Mouse (Mus musculus): Measurements from ENCODE around the gene Mbnl2.

Gene Mbnl2

GRCm38 (mm10) chr14:120276343-120277080, 1.0 kb downstream of the Mbnl2 start:
- DNase-seq, result no peak

DNA sequence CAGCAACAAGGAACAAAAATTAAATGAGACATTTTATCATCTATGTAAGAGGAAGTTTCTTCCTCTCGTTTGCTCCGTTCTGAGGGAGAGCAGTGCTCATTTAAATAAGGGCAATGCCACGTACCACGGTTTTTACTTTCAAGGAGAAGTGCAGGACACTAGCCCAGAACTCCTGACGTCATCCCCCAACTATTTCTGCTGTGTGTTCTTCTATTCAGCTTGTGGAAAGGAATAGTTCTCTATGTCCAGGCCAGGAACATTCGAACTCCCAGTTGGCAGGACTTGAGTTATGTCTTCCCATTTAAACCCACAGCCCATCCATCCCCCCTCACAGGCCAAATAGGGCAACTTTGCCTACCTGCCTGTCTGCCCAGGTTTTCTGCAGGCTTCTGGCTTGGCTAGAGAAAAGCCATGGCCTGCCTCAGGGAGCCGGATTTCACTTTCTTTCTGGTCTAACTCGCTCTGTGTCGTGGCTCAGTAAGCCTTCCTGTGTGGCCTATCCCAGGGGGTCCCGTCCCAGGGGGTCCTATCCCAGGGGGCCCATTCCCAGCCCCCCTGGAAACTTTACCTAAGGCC, 1.7 kb downstream of the Mbnl2 start:
- peak in 1 of 2 experiments; percentile 27 for DNase-seq

DNA sequence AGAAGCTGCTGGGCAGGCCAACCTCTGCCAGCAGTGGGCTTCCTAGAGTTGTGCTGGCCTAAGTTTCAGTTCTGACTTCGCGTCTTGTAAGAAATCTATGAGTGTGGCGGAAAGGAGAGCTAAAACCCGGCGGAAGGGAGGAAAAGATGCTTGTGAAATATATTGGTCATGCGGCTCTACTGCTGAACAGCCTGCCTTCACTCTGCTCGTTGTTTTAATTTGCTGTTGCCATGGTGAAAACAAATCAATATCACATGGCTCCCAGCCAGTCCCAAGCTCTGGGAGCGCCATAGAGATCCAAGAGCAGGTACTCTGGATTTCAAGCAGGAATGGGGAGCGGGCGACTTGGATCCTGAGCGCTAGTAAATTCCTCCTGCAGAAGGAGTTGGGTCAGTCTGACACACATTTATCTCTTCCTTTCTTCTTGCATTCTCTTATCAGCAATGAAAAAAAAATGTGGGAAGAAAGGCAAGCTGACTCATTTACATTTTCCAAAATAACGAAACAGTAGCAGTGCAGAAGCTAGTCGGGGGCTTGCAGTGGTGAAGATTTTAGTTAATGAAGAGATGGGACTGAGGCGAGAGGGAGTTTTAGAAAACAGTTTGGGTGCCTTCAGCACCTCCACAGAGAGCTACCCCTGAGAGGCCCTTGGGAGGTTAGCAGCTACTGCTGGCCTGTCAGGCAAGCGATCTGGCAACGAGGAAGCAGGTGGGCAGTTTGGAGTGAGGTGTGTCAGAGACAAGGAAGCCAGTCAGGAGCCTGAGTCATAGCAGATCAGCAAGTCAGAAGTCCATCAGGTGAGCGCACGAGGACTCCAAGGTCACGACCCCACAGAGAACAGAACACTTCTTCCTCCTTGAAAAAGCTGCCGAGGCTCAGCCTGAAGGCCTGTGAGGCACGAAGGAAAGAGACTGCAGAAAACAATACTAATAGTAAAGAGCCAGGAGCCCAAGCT, 3.1 kb downstream of the Mbnl2 start:
- no peak for DNase-seq

GRCm38 (mm10) chr14:120280136-120280535, 4.7 kb downstream of the Mbnl2 start:
- DNase-seq, result no peak

GRCm38 (mm10) chr14:120283787-120284186, 8.3 kb downstream of the Mbnl2 start:
- DNase-seq, result no peak

DNA sequence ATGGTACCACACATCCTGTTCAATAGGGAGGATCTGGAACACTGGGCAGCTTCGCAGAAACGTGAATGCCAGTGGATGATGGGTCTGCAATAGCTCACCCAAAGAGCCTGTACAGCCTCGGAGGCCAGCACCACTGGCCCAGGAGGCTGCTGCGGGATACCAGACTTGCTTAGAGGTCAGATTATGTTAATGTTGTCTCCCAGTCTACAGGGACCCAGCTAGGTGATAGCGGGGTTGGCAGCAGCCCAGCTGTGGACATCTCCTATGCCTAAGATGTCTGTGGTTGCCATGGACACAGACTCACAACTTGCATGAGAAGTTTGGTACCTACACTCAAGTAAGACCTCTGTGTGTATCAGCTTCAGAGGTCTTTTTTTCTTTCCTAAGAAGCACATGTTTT, 9.0 kb downstream of the Mbnl2 start:
- DNase-seq, result no peak

GRCm38 (mm10) chr14:120287121-120287986, 11.9 kb downstream of the Mbnl2 start:
- no peak for DNase-seq

GRCm38 (mm10) chr14:120287987-120288275, 12.5 kb downstream of the Mbnl2 start:
- DNase-seq, result no peak

DNA sequence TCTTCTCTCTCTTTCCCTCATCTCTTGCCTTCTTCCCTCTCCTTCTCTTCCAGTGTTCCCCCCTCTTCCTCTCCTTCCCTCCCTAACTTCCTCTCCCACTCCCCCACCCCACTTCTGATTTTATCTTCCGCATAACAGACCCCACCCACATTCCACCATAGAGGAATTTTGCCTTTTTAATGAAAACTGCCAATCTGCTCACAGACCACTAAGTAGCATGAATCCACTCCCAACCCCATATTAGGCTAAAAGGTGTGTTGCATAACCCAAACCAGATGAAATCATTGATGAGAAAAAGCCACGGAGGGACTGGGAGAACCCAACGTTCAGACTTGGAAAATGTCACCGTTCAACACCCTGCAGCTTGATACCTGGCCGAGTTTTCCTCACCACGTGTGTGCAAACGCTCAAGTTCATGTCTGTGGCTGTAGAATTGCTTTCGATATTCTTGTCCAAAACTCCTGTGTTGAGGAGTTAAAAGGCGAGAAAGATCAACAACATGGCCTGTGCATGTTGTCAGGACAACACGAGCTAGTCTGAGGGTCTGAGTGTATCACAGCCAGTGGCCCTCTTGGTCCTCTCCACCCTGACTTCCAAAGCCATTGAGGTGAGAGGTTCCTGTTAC, 13.0 kb downstream of the Mbnl2 start:
- no peak for DNase-seq

- no peak for DNase-seq
These were observed 13.6 kb downstream of the Mbnl2 start for GRCm38 (mm10) chr14:120289065-120289464.

- no peak for DNase-seq
These were observed 14.1 kb downstream of the Mbnl2 start for GRCm38 (mm10) chr14:120289528-120289927.

- DNase-seq, result no peak
These were observed 15.8 kb downstream of the Mbnl2 start for GRCm38 (mm10) chr14:120291226-120291757.

GRCm38 (mm10) chr14:120292133-120292532, 16.7 kb downstream of the Mbnl2 start:
- DNase-seq, result no peak

- no peak for DNase-seq
These were observed 17.2 kb downstream of the Mbnl2 start for GRCm38 (mm10) chr14:120292617-120293195.

DNA sequence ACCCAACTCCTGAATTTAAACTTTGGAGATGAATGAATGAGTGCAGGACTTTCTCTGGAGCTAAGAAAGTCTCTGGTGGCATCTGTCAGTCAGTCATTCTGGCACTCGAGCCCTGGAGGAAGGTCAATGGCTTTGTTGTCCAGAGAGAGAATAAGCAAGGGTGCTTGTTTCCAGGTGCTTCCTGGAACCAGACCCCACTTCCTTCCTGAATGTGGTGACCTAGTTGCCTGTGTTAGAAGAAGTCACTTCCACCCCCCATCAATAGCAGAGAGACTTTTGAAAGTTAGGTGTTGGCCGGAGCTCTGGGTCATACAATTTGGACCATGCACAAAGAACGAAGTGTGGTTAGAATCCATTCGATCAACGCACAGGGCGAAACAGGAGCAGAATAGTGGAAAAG, 19.0 kb downstream of the Mbnl2 start:
- DNase-seq, result no peak

- DNase-seq, result no peak
These were observed 20.1 kb downstream of the Mbnl2 start for GRCm38 (mm10) chr14:120295355-120296220.

DNA sequence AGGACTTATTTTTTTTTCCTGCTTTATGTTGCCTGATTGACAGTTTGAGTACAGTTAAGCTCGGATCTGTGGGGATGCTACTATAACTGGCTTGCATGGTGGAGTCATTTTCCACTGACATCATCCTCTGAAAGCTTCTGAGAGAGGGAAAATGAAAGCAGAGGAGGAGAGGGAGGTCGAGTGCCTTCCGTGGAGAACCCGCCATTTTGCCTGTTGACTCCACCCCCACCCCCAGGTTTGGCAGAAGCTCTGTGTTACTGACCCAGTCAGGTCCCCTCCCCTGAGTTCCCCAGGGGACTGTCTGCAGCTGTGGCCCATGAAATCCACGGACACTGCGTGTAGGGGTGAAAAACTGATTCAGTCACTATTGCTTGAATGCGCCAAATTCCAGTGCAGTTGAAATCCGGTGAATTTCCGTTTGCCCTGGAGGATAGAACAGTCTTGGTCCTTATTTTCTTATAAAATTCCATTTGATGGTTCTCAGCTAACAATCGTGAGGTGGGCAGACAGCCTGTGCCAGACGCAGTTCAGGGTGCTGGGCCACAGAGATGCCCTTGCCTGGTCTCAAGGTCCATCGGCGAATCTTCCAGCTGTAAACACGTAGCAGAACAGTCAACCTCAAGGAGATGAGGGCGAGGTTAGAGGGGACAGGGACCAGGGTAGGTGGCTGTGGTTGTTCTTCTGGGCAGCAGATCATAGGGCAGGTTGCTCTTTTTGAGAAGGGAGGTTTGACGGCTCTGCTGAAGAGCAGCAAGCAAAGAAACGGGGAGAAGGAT, 20.9 kb downstream of the Mbnl2 start:
- no peak for DNase-seq

DNA sequence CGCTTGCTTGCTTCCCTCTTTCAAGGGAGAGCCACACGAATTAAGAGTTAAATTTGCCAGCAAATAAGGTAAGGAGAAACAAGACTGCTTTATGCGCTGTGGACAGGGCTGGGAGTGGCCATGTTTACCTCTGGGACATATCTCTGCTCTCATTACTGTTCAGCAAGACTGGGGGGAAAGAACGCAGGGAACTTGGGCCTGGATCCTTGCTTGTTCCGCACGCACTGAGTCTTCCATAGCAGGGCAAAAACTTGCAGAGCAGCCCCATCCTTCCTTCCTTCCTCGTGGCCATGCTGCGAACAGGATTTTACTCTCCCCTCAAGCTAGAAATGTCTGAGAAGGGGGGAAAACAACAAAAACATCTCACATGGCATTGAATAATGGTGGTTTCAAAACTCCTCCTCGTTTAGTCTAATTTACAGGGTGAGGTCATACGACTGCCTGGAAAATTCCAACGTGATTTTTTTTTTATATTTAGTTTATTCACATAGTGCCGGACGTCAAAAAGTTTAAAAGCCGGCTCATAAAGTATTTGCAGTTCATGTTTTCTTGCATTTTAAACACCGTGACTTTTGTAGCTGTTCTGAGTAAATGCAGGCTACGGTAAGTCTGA, 21.8 kb downstream of the Mbnl2 start:
- DNase-seq, result no peak

DNA sequence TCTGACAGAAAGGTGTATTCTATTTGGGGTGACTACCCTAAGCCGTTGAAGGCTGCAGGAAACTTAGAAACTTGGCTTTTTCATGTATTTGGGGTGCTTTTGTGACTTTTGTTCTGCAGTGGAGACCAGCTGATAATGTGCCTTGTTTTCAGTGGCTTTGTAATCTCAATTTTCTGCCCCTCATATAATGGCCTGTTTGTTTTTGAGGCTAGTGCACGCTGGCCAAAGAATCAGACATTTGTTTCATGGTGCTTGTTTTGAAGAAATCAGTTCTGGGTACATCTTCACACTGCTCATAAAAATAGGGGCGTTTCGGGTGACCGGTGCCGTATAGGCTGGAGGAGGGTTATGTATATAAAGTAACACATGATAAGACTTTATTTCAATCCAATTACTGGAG, 22.4 kb downstream of the Mbnl2 start:
- no peak for DNase-seq
